Mouse (Mus musculus): ENCODE results near the gene Smim10l1. TPM values are rescaled to one million over a fixed set of nuclear protein-coding genes. Genes with fewer than 3 reads are reported as not detected.
A peak's percentile ranks its signal among the peaks of the same experiment; 100 is the strongest.

The Smim10l1 gene
- 100 to 1,000 TPM; 137 to 139 TPM for total RNA-seq (2021)
- long read RNA-seq, experiment 1, transcript Smim10l1-201 (1 exons, 2,842 nt), result major isoform, 347 of 353 reads
- long read RNA-seq, experiment 1, partial matches to known transcripts, result 0 of 353 reads
- long read RNA-seq, experiment 1, other reads (novel, unspliced or antisense), result 1 of 353 reads
- long read RNA-seq, experiment 2, transcript Smim10l1-201 (1 exons, 2,842 nt), result major isoform, 249 of 250 reads
- long read RNA-seq, experiment 2, partial matches to known transcripts, result 0 of 250 reads
- long read RNA-seq, experiment 2, other reads (novel, unspliced or antisense), result 1 of 250 reads

GRCm38 (mm10) chr6:133104609-133104921 is at the start of gene Smim10l1:
TSS of gene Smim10l1 (plus strand) at chr6:133104909.
- DNase-seq (ENCODE audit: low spot score), result no peak

GRCm38 (mm10) chr6:133055716-133056115 is 49.0 kb upstream of the Smim10l1 start, which contains the start of gene Tas2r140:
TSS of gene Tas2r140 (minus strand) at chr6:133055816.
- no peak for DNase-seq (ENCODE audit: low spot score)

- DNase-seq (ENCODE audit: low spot score), result no peak
Measured at GRCm38 (mm10) chr6:133092226-133092625, 12.5 kb upstream of the Smim10l1 start.

- no peak for DNase-seq (ENCODE audit: low spot score)
Measured at GRCm38 (mm10) chr6:133102430-133102829, 2.3 kb upstream of the Smim10l1 start.

- peak; percentile 91 for DNase-seq (ENCODE audit: low spot score)
Measured at GRCm38 (mm10) chr6:133104922-133105859, 482 bp downstream of the Smim10l1 start.

Other genes with a start within 250 kb of the Smim10l1 start
- gene Tas2r116, start 249.5 kb upstream of the Smim10l1 start, total RNA-seq (2021), result not detected
- gene Tas2r110, start 236.9 kb upstream of the Smim10l1 start, total RNA-seq (2021), result not detected
- gene Tas2r113, start 211.9 kb upstream of the Smim10l1 start, total RNA-seq (2021), result not detected
- gene Tas2r125, start 195.3 kb upstream of the Smim10l1 start, total RNA-seq (2021), result not detected
- gene Tas2r129, start 153.8 kb upstream of the Smim10l1 start, total RNA-seq (2021), result not detected
- not detected for gene Tas2r131, start 147.0 kb upstream of the Smim10l1 start, total RNA-seq (2021)
- gene Tas2r109, start 123.9 kb upstream of the Smim10l1 start, total RNA-seq (2021), result not detected
- not detected for gene Tas2r103, start 67.8 kb upstream of the Smim10l1 start, total RNA-seq (2021)
- not detected for gene Tas2r140, start 49.1 kb upstream of the Smim10l1 start, total RNA-seq (2021)
- gene 5530400C23Rik, start 187.3 kb downstream of the Smim10l1 start, total RNA-seq (2021), result not detected

Measured in gastrocnemius, adult 18-20 months (tissue).